Mouse (Mus musculus): ENCODE data around the gene Spata33. TPM values are rescaled to one million over a fixed set of nuclear protein-coding genes. Genes with fewer than 3 reads are reported as not detected.
A peak's percentile ranks its signal among the peaks of the same experiment; 100 is the strongest.
"Not testable (repeated sequence)": the region's sequence is repeated elsewhere in the genome, so short reads cannot be mapped to it uniquely, and the experiment has no call there.

Gene Spata33
- total and polyA plus RNA-seq, 2 experiments from 2014 or later, result 11.4 to 21.3 TPM

- peak within 1 kb of the TSS; percentile 66 for H3K9ac ChIP-seq (replicated peaks; ENCODE audit: low read depth, low read length)
- ATAC-seq (ENCODE audit: insufficient read depth, low read depth) (peak; percentile 91), DNase-seq (ENCODE audit: low spot score) (peak; percentile 85)
- H3K4me1 ChIP-seq (ENCODE audit: control insufficient read depth, insufficient read depth), result peaks cover 12% of the 10 kb centered on the region; the same call in 1 of the 2 replicates
- peak within 1 kb of the TSS; percentile 62 for H3K4me3 ChIP-seq (ENCODE audit: low read depth, low read length)
- H3K36me3 ChIP-seq (replicated peaks; ENCODE audit: control insufficient read depth, insufficient read depth, low read length), result peaks cover 27% of the 10 kb centered on the region
- no peak for TF ChIP-seq EP300 (IDR thresholded peaks at IDR 0.05; ENCODE audit: low read depth)
- TF ChIP-seq CTCF (IDR thresholded peaks at IDR 0.05; ENCODE audit: low read depth), result 0 out of 2 replicates have a peak, but pooled peaks have one; percentile 6
- WGBS, result 2% methylated on average over 59 of the region's 59 CpGs
- peak within 1 kb of the TSS; percentile 92 for H3K4me2 ChIP-seq (ENCODE audit: low read depth, low read length)
- H3K27me3 ChIP-seq (ENCODE audit: control insufficient read depth, insufficient read depth, low read length), result no peaks in the 10 kb centered on the region
- H3K9me3 ChIP-seq (replicated peaks; ENCODE audit: control insufficient read depth, low read length), result no peaks in the 10 kb centered on the region
- H3K27ac ChIP-seq (ENCODE audit: low read depth), result peak within 1 kb of the TSS; percentile 84
These were observed 11.9 kb downstream of the Spata33 start, which contains the start of gene Cdk10 for GRCm38 (mm10) chr8:123224278-123225266. Gene Cdk10, plus strand, starts transcription at chr8:123224842.

- TF ChIP-seq CTCF (IDR thresholded peaks at IDR 0.05; ENCODE audit: low read depth) (no peak), EP300 (IDR thresholded peaks at IDR 0.05; ENCODE audit: low read depth) (no peak)
- DNase-seq (ENCODE audit: low spot score) (no peak), ATAC-seq (ENCODE audit: insufficient read depth, low read depth) (no peak)
- H3K4me2 ChIP-seq (ENCODE audit: low read depth, low read length), result no peak overlapping the region
- H3K36me3 ChIP-seq (replicated peaks; ENCODE audit: control insufficient read depth, insufficient read depth, low read length), result peaks cover 27% of the 10 kb centered on the region
- no peaks in the 10 kb centered on the region for H3K9me3 ChIP-seq (replicated peaks; ENCODE audit: control insufficient read depth, low read length)
- no peak overlapping the region for H3K27ac ChIP-seq (ENCODE audit: low read depth)
- H3K4me1 ChIP-seq (ENCODE audit: control insufficient read depth, insufficient read depth), result peaks cover 12% of the 10 kb centered on the region; the same call in 1 of the 2 replicates
- no peak overlapping the region for H3K4me3 ChIP-seq (ENCODE audit: low read depth, low read length)
- H3K27me3 ChIP-seq (ENCODE audit: control insufficient read depth, insufficient read depth, low read length), result no peaks in the 10 kb centered on the region
- no peak overlapping the region for H3K9ac ChIP-seq (replicated peaks; ENCODE audit: low read depth, low read length)
- WGBS, result 88% methylated on average over 1 of the region's 1 CpGs
These were observed 15.8 kb downstream of the Spata33 start for GRCm38 (mm10) chr8:123228416-123228815.

DNA sequence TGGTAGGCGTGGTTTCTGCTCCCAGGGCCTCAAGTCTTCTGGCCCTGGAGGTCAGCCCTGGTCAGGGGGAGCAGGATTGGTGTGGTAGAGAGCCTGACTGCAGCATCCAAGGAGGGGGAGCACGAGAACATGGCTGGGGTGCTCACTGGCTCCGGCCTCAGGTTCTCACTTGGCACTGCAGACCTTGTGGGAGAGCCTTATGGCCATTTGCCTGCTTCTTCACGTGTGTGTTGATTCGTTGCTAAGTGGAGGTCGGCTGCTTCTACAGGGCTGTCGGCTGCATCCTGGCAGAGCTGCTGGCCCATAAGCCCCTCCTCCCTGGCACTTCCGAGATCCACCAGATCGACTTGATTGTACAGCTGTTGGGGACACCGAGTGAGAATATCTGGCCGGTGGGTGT, 17.7 kb downstream of the Spata33 start:
- DNase-seq (ENCODE audit: low spot score); H3K27ac ChIP-seq (ENCODE audit: low read depth); ATAC-seq (ENCODE audit: insufficient read depth, low read depth); H3K27me3 ChIP-seq (ENCODE audit: control insufficient read depth, insufficient read depth, low read length); H3K4me1 ChIP-seq (ENCODE audit: control insufficient read depth, insufficient read depth); H3K4me3 ChIP-seq (ENCODE audit: low read depth, low read length); H3K9ac ChIP-seq (replicated peaks; ENCODE audit: low read depth, low read length); H3K9me3 ChIP-seq (replicated peaks; ENCODE audit: control insufficient read depth, low read length); H3K4me2 ChIP-seq (ENCODE audit: low read depth, low read length): not testable (repeated sequence)
- WGBS, result 81% methylated on average over 10 of the region's 11 CpGs
- H3K36me3 ChIP-seq (replicated peaks; ENCODE audit: control insufficient read depth, insufficient read depth, low read length), result peaks cover 27% of the 10 kb centered on the region

- ATAC-seq (ENCODE audit: insufficient read depth, low read depth) (no peak), DNase-seq (ENCODE audit: low spot score) (no peak)
- Histone ChIP-seq H3K27ac (ENCODE audit: low read depth) (no peak overlapping the region), H3K27me3 (ENCODE audit: control insufficient read depth, insufficient read depth, low read length) (0 out of 2 replicates have a peak, but pooled peaks cover 3% of the 10 kb centered on the region), H3K4me3 (ENCODE audit: low read depth, low read length) (no peak overlapping the region), H3K4me2 (ENCODE audit: low read depth, low read length) (no peak overlapping the region), H3K36me3 (replicated peaks; ENCODE audit: control insufficient read depth, insufficient read depth, low read length) (peaks cover 27% of the 10 kb centered on the region), H3K9ac (replicated peaks; ENCODE audit: low read depth, low read length) (no peak overlapping the region), H3K9me3 (replicated peaks; ENCODE audit: control insufficient read depth, low read length) (no peaks in the 10 kb centered on the region), H3K4me1 (ENCODE audit: control insufficient read depth, insufficient read depth) (peaks cover 10% of the 10 kb centered on the region)
- peak; percentile 34 for TF ChIP-seq CTCF (IDR thresholded peaks at IDR 0.05; ENCODE audit: low read depth)
- TF ChIP-seq EP300 (IDR thresholded peaks at IDR 0.05; ENCODE audit: low read depth), result no peak
- WGBS, result 55% methylated on average over 5 of the region's 5 CpGs
These were observed 19.1 kb downstream of the Spata33 start for GRCm38 (mm10) chr8:123231742-123232141.

DNA sequence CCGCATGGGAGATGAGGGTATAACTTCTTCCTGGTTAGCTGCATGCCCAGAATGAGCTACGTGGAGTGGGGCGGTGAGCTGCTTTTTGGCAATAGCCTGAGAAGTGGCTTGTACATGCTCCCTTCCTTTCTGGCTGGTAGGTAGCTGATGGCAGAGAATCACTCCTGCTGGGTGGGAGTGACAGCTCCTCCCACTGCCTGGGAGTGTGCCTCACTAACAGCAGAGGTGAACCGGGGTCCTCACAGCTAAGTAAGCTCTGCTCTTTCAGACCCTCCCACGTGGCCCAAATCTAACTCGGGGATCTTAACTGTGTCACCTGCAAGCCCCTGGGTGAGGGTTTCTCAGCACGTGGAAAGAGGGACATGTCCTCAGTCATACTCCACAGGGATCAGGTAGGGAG, 19.9 kb downstream of the Spata33 start:
- no peaks in the 10 kb centered on the region for H3K9me3 ChIP-seq (replicated peaks; ENCODE audit: control insufficient read depth, low read length)
- H3K4me2 ChIP-seq (ENCODE audit: low read depth, low read length), result no peak overlapping the region
- DNase-seq (ENCODE audit: low spot score) (no peak), ATAC-seq (ENCODE audit: insufficient read depth, low read depth) (no peak)
- 0 out of 2 replicates have a peak, but pooled peaks cover 3% of the 10 kb centered on the region for H3K27me3 ChIP-seq (ENCODE audit: control insufficient read depth, insufficient read depth, low read length)
- H3K36me3 ChIP-seq (replicated peaks; ENCODE audit: control insufficient read depth, insufficient read depth, low read length), result peaks cover 19% of the 10 kb centered on the region
- no peak overlapping the region for H3K9ac ChIP-seq (replicated peaks; ENCODE audit: low read depth, low read length)
- peaks cover 10% of the 10 kb centered on the region for H3K4me1 ChIP-seq (ENCODE audit: control insufficient read depth, insufficient read depth)
- WGBS, result 36% methylated on average over 7 of the region's 7 CpGs
- H3K27ac ChIP-seq (ENCODE audit: low read depth), result no peak overlapping the region
- no peak overlapping the region for H3K4me3 ChIP-seq (ENCODE audit: low read depth, low read length)
- TF ChIP-seq EP300 (IDR thresholded peaks at IDR 0.05; ENCODE audit: low read depth) (no peak), CTCF (IDR thresholded peaks at IDR 0.05; ENCODE audit: low read depth) (no peak)
